Mouse (Mus musculus) MEL (cell line): ENCODE measurements around the gene Prr11. TPM values are rescaled to one million over a fixed set of nuclear protein-coding genes. Genes with fewer than 3 reads are reported as not detected.
A peak's percentile ranks its signal among the peaks of the same experiment; 100 is the strongest.
"Not testable (repeated sequence)": the region's sequence is repeated elsewhere in the genome, so short reads cannot be mapped to it uniquely, and the experiment has no call there.

ENCODE experiments used
- DNase-seq: peaks from one replicate; pipeline ENCODE4 v3.0.0; 2011; ENCODE audit warnings: low read depth, low spot score
- H3K27ac ChIP-seq: 2 replicates; pipeline ENCODE4 v1.5.1; 2012; ENCODE audit warnings: low read depth, mild to moderate bottlenecking, control low read depth, low read length, moderate library complexity; ENCODE audit not compliant: control insufficient read depth
- H3K27me3 ChIP-seq, 2 experiments: fragments of 150-350 bp in 1 of 2; sonication (generic) in 1 of 2; 2 replicates each; pipeline ENCODE4 v1.6.1; 2012; ENCODE audit warnings: low read length in 2 of 2, mild to moderate bottlenecking in 2 of 2, improper control_type of control experiment in 1 of 2, moderate library complexity in 1 of 2; ENCODE audit not compliant: insufficient read depth in 2 of 2, control insufficient read depth in 1 of 2
- H3K36me3 ChIP-seq, 2 experiments: 2 replicates each; pipeline ENCODE4 v1.6.1; 2012 to 2014; ENCODE audit warnings: low read length in 2 of 2, improper control_type of control experiment in 1 of 2, inconsistent platforms in 1 of 2, mild to moderate bottlenecking in 1 of 2; ENCODE audit not compliant: insufficient read depth in 2 of 2, control insufficient read depth in 1 of 2
- H3K4me1 ChIP-seq, 2 experiments: fragments of 150-350 bp in 1 of 2; sonication (generic) in 1 of 2; 2 replicates each; pipeline ENCODE4 v1.6.1; 2012; ENCODE audit warnings: low read length in 2 of 2, improper control_type of control experiment in 1 of 2, mild to moderate bottlenecking in 1 of 2; ENCODE audit not compliant: insufficient read depth in 2 of 2, control insufficient read depth in 1 of 2
- H3K4me3 ChIP-seq, 2 experiments: fragments of 150-350 bp in 1 of 2; sonication (generic) in 1 of 2; 2 replicates each; pipeline ENCODE4 v1.5.1; 2012; ENCODE audit warnings: low read depth in 2 of 2, low read length in 2 of 2, mild to moderate bottlenecking in 2 of 2, moderate library complexity in 2 of 2, control low read depth in 1 of 2, improper control_type of control experiment in 1 of 2; ENCODE audit not compliant: control insufficient read depth in 1 of 2, insufficient read depth in 1 of 2
- H3K79me2 ChIP-seq: 2 replicates; pipeline ENCODE4 v1.6.1; 2012; ENCODE audit warnings: mild to moderate bottlenecking, low read length, moderate library complexity; ENCODE audit not compliant: control insufficient read depth, poor library complexity, insufficient read depth
- H3K9ac ChIP-seq: 2 replicates; pipeline ENCODE4 v1.6.1; 2012; ENCODE audit warnings: low read depth, mild to moderate bottlenecking, control low read depth, low read length, moderate library complexity; ENCODE audit not compliant: control insufficient read depth, poor library complexity, severe bottlenecking
- H3K9me3 ChIP-seq: fragments of 150-350 bp; sonication (generic); replicated peaks from 2 replicates; pipeline ENCODE4 v1.6.1; 2012; ENCODE audit warnings: mild to moderate bottlenecking, low read length, improper control_type of control experiment, moderate library complexity; ENCODE audit not compliant: insufficient read depth
- EP300 ChIP-seq, 2 experiments: IDR thresholded peaks; 2 replicates each; pipeline ENCODE4 v1.6.1; 2011; ENCODE audit warnings: improper control_type of control experiment in 2 of 2, low read length in 2 of 2, low read depth in 1 of 2, mild to moderate bottlenecking in 1 of 2
- GATA1 ChIP-seq: IDR thresholded peaks from 2 replicates; pipeline ENCODE4 v1.6.1; 2011; ENCODE audit warnings: low read depth, low read length, improper control_type of control experiment
- HCFC1 ChIP-seq: IDR thresholded peaks from 2 replicates; pipeline ENCODE4 v1.6.1; 2012; ENCODE audit warnings: low read depth, mild to moderate bottlenecking, inconsistent platforms, low read length, improper control_type of control experiment, moderate library complexity
- MAFK ChIP-seq: IDR thresholded peaks from 2 replicates; pipeline ENCODE4 v1.6.1; 2011; ENCODE audit warnings: low read depth, mild to moderate bottlenecking, low read length, improper control_type of control experiment, borderline replicate concordance
- MEF2A ChIP-seq: IDR thresholded peaks from 2 replicates; pipeline ENCODE4 v1.6.1; 2014; ENCODE audit warnings: low read depth, mild to moderate bottlenecking, inconsistent platforms, low read length, improper control_type of control experiment; ENCODE audit not compliant: poor library complexity, insufficient replicate concordance, severe bottlenecking; ENCODE audit errors: extremely low read depth
- MYB ChIP-seq: IDR thresholded peaks from 2 replicates; pipeline ENCODE4 v1.6.1; 2011; ENCODE audit warnings: mild to moderate bottlenecking, low read depth, low read length, improper control_type of control experiment
- NELFE ChIP-seq: IDR thresholded peaks from 2 replicates; pipeline ENCODE4 v1.6.1; 2011; ENCODE audit warnings: low read depth, low read length, improper control_type of control experiment
- POLR2AphosphoS2 ChIP-seq: IDR thresholded peaks from 2 replicates; pipeline ENCODE4 v1.6.1; 2011; ENCODE audit warnings: low read length, improper control_type of control experiment
- POLR2AphosphoS5 ChIP-seq: IDR thresholded peaks from 2 replicates; pipeline ENCODE4 v1.6.1; 2012; ENCODE audit warnings: low read depth, borderline replicate concordance, mild to moderate bottlenecking, inconsistent platforms, low read length, moderate library complexity, mixed read lengths
- RCOR1 ChIP-seq: IDR thresholded peaks from 2 replicates; pipeline ENCODE4 v1.6.1; 2012; ENCODE audit warnings: low read depth, mild to moderate bottlenecking, inconsistent platforms, low read length, improper control_type of control experiment
- SMC3 ChIP-seq: IDR thresholded peaks from 2 replicates; pipeline ENCODE4 v1.6.1; 2011; ENCODE audit warnings: low read depth, low read length, improper control_type of control experiment
- UBTF ChIP-seq: IDR thresholded peaks from 2 replicates; pipeline ENCODE4 v1.6.1; 2012; ENCODE audit warnings: low read depth, mild to moderate bottlenecking, inconsistent platforms, low read length, improper control_type of control experiment, moderate library complexity, borderline replicate concordance; ENCODE audit not compliant: insufficient read depth
- USF1 ChIP-seq: IDR thresholded peaks from 2 replicates; pipeline ENCODE4 v1.6.1; 2014; ENCODE audit warnings: low read depth, mild to moderate bottlenecking, inconsistent platforms, low read length, improper control_type of control experiment, moderate library complexity
- USF2 ChIP-seq, 2 experiments: IDR thresholded peaks; 2 replicates each; pipeline ENCODE4 v1.6.1; 2011 to 2012; ENCODE audit warnings: improper control_type of control experiment in 2 of 2, low read length in 2 of 2, borderline replicate concordance in 1 of 2, inconsistent platforms in 1 of 2, low read depth in 1 of 2, mild to moderate bottlenecking in 1 of 2; ENCODE audit not compliant: insufficient read depth in 1 of 2
- ZC3H11A ChIP-seq: IDR thresholded peaks from 2 replicates; pipeline ENCODE4 v1.6.1; 2012; ENCODE audit warnings: low read depth, mild to moderate bottlenecking, inconsistent platforms, low read length, improper control_type of control experiment
- ZKSCAN1 ChIP-seq: IDR thresholded peaks from 2 replicates; pipeline ENCODE4 v1.6.1; 2012; ENCODE audit warnings: low read depth, mild to moderate bottlenecking, inconsistent platforms, low read length, improper control_type of control experiment, moderate library complexity
- ZMIZ1 ChIP-seq: IDR thresholded peaks from 2 replicates; pipeline ENCODE4 v1.6.1; 2012; ENCODE audit warnings: low read depth, mild to moderate bottlenecking, inconsistent platforms, low read length, improper control_type of control experiment, moderate library complexity
- ZNF384 ChIP-seq: IDR thresholded peaks from 2 replicates; pipeline ENCODE4 v1.6.1; 2012; ENCODE audit warnings: low read depth, mild to moderate bottlenecking, inconsistent platforms, low read length, improper control_type of control experiment
- polyA plus RNA-seq, 2 experiments: library from polyadenylated mRNA; stranded (reverse) in 1 of 2; unstranded in 1 of 2; fragments of >175 nt in 1 of 2; fragments of >200 nt in 1 of 2; gene quantifications; 2 replicates each; pipeline versions ENCODE4 v1.2.1 to v1.2.4; 2012; ENCODE audit warnings: low replicate concordance in 2 of 2, low read depth in 1 of 2; ENCODE audit not compliant: insufficient read length in 2 of 2, insufficient read depth in 1 of 2, missing spikeins in 1 of 2
- total RNA-seq: library from RNA; depleted of rRNA; stranded (reverse); fragments of 300-350 nt; gene quantifications from 2 replicates; pipeline ENCODE4 v1.2.3, GENCODE M21; 2012

The Prr11 gene
- total and polyA plus RNA-seq, 3 experiments: 4.9 to 50.6 (median 19.3) TPM

- no peak for DNase-seq
- no peak overlapping the region for H3K9ac ChIP-seq
- no peak overlapping the region for H3K4me3 ChIP-seq
- no peaks in the 10 kb centered on the region for H3K27me3 ChIP-seq
- no peak for TF ChIP-seq GATA1
- TF ChIP-seq ZKSCAN1: peak; percentile 91
- TF ChIP-seq ZC3H11A: no peak
- TF ChIP-seq HCFC1: no peak
- TF ChIP-seq POLR2AphosphoS2: no peak
- H3K27ac ChIP-seq: no peak overlapping the region
- peaks cover 0 to 2% of the 10 kb centered on the region in 2 experiments; a peak in 1 of 4 replicates for H3K36me3 ChIP-seq
- H3K9me3 ChIP-seq: no peaks in the 10 kb centered on the region
- H3K79me2 ChIP-seq: no peaks in the 10 kb centered on the region
- no peaks in the 10 kb centered on the region for H3K4me1 ChIP-seq
Observed at GRCm38 (mm10) chr11:87060410-87060809, 48.1 kb downstream of the Prr11 start.

- no peak for DNase-seq
- no peak overlapping the region for H3K9ac ChIP-seq
- H3K79me2 ChIP-seq: no peaks in the 10 kb centered on the region
- H3K9me3 ChIP-seq: no peaks in the 10 kb centered on the region
- H3K27me3 ChIP-seq: no peaks in the 10 kb centered on the region
- TF ChIP-seq UBTF (no peak), POLR2AphosphoS2 (no peak), ZNF384 (no peak), ZKSCAN1 (no peak), NELFE (no peak), POLR2AphosphoS5 (no peak), MAFK (no peak), MYB (no peak), SMC3 (no peak), RCOR1 (no peak), USF2 (IDR thresholded peaks at IDR 0.05; ENCODE audit: borderline replicate concordance in 1 of 2, insufficient read depth in 1 of 2, low read depth in 1 of 2, low read length in 2 of 2) (no peak), MEF2A (no peak), ZMIZ1 (no peak), EP300 (IDR thresholded peaks at IDR 0.05; ENCODE audit: low read depth in 1 of 2, low read length in 2 of 2) (no peak), USF1 (no peak), HCFC1 (no peak)
- TF ChIP-seq, all 39 proteins: peak for 0
- Histone ChIP-seq H3K27ac (no peak overlapping the region), H3K36me3 (peaks cover 0 to 2% of the 10 kb centered on the region in 2 experiments; a peak in 1 of 4 replicates), H3K4me1 (no peaks in the 10 kb centered on the region), H3K4me3 (no peak overlapping the region)
Observed at GRCm38 (mm10) chr11:87056286-87056685, 52.2 kb downstream of the Prr11 start.

- not testable (repeated sequence) for H3K27me3 ChIP-seq, H3K4me3 ChIP-seq, H3K27ac ChIP-seq, H3K4me1 ChIP-seq, DNase-seq, H3K9ac ChIP-seq, H3K36me3 ChIP-seq, H3K9me3 ChIP-seq, H3K79me2 ChIP-seq
Observed at GRCm38 (mm10) chr11:87048900-87049299, 59.6 kb downstream of the Prr11 start.
